Mouse (Mus musculus): ENCODE measurements around the gene Lrrc20.

- TF ChIP-seq CHD2 (IDR thresholded peaks at IDR 0.05; ENCODE audit: low read depth, low read length), result no peak
- TF ChIP-seq ZC3H11A (IDR thresholded peaks at IDR 0.05; ENCODE audit: borderline replicate concordance, low read depth, low read length), result no peak
Observed at GRCm38 (mm10) chr10:61476440-61477165, 1.0 kb downstream of the Lrrc20 start.

All from ES-E14 (cell line).